In genomic region chr14:32201354-32201753, GRCm38 (mm10) we compare ENCODE assay signal across 8 mouse cellular contexts. TPM values are rescaled to one million over a fixed set of nuclear protein-coding genes. Genes with fewer than 3 reads are reported as not detected.
DNase-seq lines count a peak whose midpoint lies in the region; ATAC-seq and TF ChIP-seq lines count a peak whose summit lies in the region.

No protein-coding gene starts in this region.

- H3K9me3 ChIP-seq in heart, postnatal 0 days (replicated peaks; ENCODE audit: control insufficient read depth, low read length): no peaks in the 10 kb centered on the region
- no peaks in the 10 kb centered on the region for H3K9me3 ChIP-seq in E14TG2a.4 (ENCODE audit: low read length)
- no peaks in the 10 kb centered on the region for H3K9me3 ChIP-seq in embryonic facial prominence, embryonic 11.5 days (replicated peaks; ENCODE audit: control insufficient read depth, low read length)
- no peaks in the 10 kb centered on the region for H3K9me3 ChIP-seq in intestine, postnatal 0 days (ENCODE audit: control insufficient read depth)

- peak; percentile 17 for DNase-seq in heart, postnatal 0 days (ENCODE audit: low spot score)
- no peak for DNase-seq in heart, postnatal 14 days
- DNase-seq in embryonic facial prominence, embryonic 11.5 days (ENCODE audit: low spot score): peak; percentile 27
- DNase-seq in naive thymus-derived CD4-positive, alpha-beta T cell, adult 2 months (ENCODE audit: low read depth): peak; percentile 51
- no peak for DNase-seq in layer of hippocampus, adult 8-10 months (ENCODE audit: low spot score in 2 of 2)
- no peak for DNase-seq in ovary, postnatal 36 days (ENCODE audit: low spot score)

- no peak for TF ChIP-seq EP300 in heart, postnatal 0 days (IDR thresholded peaks at IDR 0.05; ENCODE audit: low read depth)

- peaks cover 23% of the 10 kb centered on the region for H3K36me3 ChIP-seq in heart, postnatal 0 days (replicated peaks; ENCODE audit: control insufficient read depth, insufficient read depth, low read length)
- H3K36me3 ChIP-seq in E14TG2a.4 (ENCODE audit: insufficient read depth, low read length): peaks cover 38% of the 10 kb centered on the region
- no peaks in the 10 kb centered on the region; the same call in 1 of the 2 replicates for H3K36me3 ChIP-seq in embryonic facial prominence, embryonic 11.5 days (replicated peaks; ENCODE audit: control insufficient read depth, insufficient read depth, low read depth, low read length)
- H3K36me3 ChIP-seq in intestine, postnatal 0 days (ENCODE audit: control insufficient read depth, insufficient read depth): peaks cover 16% of the 10 kb centered on the region

- H3K27me3 ChIP-seq in heart, postnatal 0 days (ENCODE audit: control insufficient read depth, insufficient read depth, low read length): no peaks in the 10 kb centered on the region
- H3K27me3 ChIP-seq in E14TG2a.4 (ENCODE audit: insufficient read depth, low read length): no peaks in the 10 kb centered on the region
- H3K27me3 ChIP-seq in embryonic facial prominence, embryonic 11.5 days (ENCODE audit: control insufficient read depth, insufficient read depth, low read length): no peaks in the 10 kb centered on the region
- no peaks in the 10 kb centered on the region for H3K27me3 ChIP-seq in intestine, postnatal 0 days (replicated peaks; ENCODE audit: control insufficient read depth, insufficient read depth, low read length)

- intact Hi-C loops in heart, postnatal 14 days (cut with DNase I): no loop called here

- no peak for TF ChIP-seq CTCF in heart, postnatal 0 days (IDR thresholded peaks at IDR 0.05; ENCODE audit: low read depth)
- no peak for TF ChIP-seq CTCF in E14TG2a.4 (conservative IDR thresholded peaks at IDR 0.05; ENCODE audit: low read length)
- no peak for TF ChIP-seq CTCF in intestine, postnatal 0 days (IDR thresholded peaks at IDR 0.05; ENCODE audit: low read depth)

- under 1% methylated on average over 25 of the region's 26 CpGs for WGBS in heart, postnatal 0 days
- WGBS in embryonic facial prominence, embryonic 11.5 days: under 1% methylated on average over 25 of the region's 26 CpGs
- WGBS in intestine, postnatal 0 days: under 1% methylated on average over 26 of the region's 26 CpGs

- H3K27ac ChIP-seq in heart, postnatal 0 days (ENCODE audit: low read depth): peak overlapping the region; percentile 89
- H3K27ac ChIP-seq in embryonic facial prominence, embryonic 11.5 days (replicated peaks; ENCODE audit: low read depth, low read length): no peak overlapping the region
- H3K27ac ChIP-seq in intestine, postnatal 0 days (ENCODE audit: low read depth, low read length): peak overlapping the region; percentile 46

- H3K9ac ChIP-seq in heart, postnatal 0 days (replicated peaks; ENCODE audit: low read depth, low read length): peak overlapping the region; percentile 98
- peak overlapping the region; percentile 87 for H3K9ac ChIP-seq in embryonic facial prominence, embryonic 11.5 days (replicated peaks; ENCODE audit: low read length)
- H3K9ac ChIP-seq in intestine, postnatal 0 days (ENCODE audit: low read depth, low read length): peak overlapping the region; percentile 97

- H3K4me3 ChIP-seq in heart, postnatal 0 days (ENCODE audit: low read depth, low read length): peak overlapping the region; percentile 100
- peak overlapping the region; percentile 99 for H3K4me3 ChIP-seq in E14TG2a.4 (replicated peaks; ENCODE audit: low read length)
- peak overlapping the region; percentile 100 for H3K4me3 ChIP-seq in embryonic facial prominence, embryonic 11.5 days (ENCODE audit: low read depth, low read length)
- H3K4me3 ChIP-seq in intestine, postnatal 0 days (ENCODE audit: low read depth, low read length): peak overlapping the region; percentile 98

- H3K4me1 ChIP-seq in heart, postnatal 0 days (ENCODE audit: control insufficient read depth, insufficient read depth): peaks cover 21% of the 10 kb centered on the region
- H3K4me1 ChIP-seq in E14TG2a.4 (replicated peaks; ENCODE audit: low read depth, low read length): peaks cover 51% of the 10 kb centered on the region
- no peaks in the 10 kb centered on the region; the same call in none of the 2 replicates for H3K4me1 ChIP-seq in embryonic facial prominence, embryonic 11.5 days (ENCODE audit: control insufficient read depth, insufficient read depth, low read length)
- peaks cover 3% of the 10 kb centered on the region; the same call in 1 of the 2 replicates for H3K4me1 ChIP-seq in intestine, postnatal 0 days (replicated peaks; ENCODE audit: control insufficient read depth, insufficient read depth, low read length)

- peak overlapping the region; percentile 75 for H3K4me2 ChIP-seq in heart, postnatal 0 days (ENCODE audit: low read depth, low read length)
- H3K4me2 ChIP-seq in embryonic facial prominence, embryonic 11.5 days (ENCODE audit: low read depth, low read length): peak overlapping the region; percentile 56
- peak overlapping the region; percentile 82 for H3K4me2 ChIP-seq in intestine, postnatal 0 days (replicated peaks; ENCODE audit: low read depth)

- peak; percentile 39 for ATAC-seq in heart, postnatal 0 days (ENCODE audit: insufficient read depth, low read depth)
- ATAC-seq in embryonic facial prominence, embryonic 11.5 days (replicated peaks; ENCODE audit: insufficient number of reproducible peaks, low FRiP score, low TSS enrichment, low read depth): no peak
- ATAC-seq in intestine, postnatal 0 days: peak; percentile 39; the same call in 1 of the 2 replicates

RNA-seq across cellular contexts. Expression of gene Timm23, which starts 0.3 kb away (rescaled TPM):
- total RNA-seq in heart, postnatal 0 days (2014; rRNA removed; ENCODE audit: low replicate concordance): 273 and 367 TPM in 2 replicates
- polyA plus RNA-seq in heart, postnatal 0 days (2015; fragmentation: Nextera tagmentation; extraction: Ambion mirVana): 440 and 486 TPM in 2 replicates
- total RNA-seq in heart, postnatal 14 days (2021): 100 to 1,000 TPM; 163 to 177 TPM
- polyA plus RNA-seq in embryonic facial prominence, embryonic 11.5 days (2014; fragmentation: Nextera tagmentation; extraction: Ambion mirVana): 315 and 318 TPM in 2 replicates
- polyA plus RNA-seq in intestine, postnatal 0 days (2015; fragmentation: Nextera tagmentation; extraction: Ambion mirVana): 196 and 209 TPM in 2 replicates
- total RNA-seq in layer of hippocampus, adult 8-10 months (2022): 10 to 100 TPM; 55.7 to 79.0 (median 66.2) TPM

RNA-seq across cellular contexts. Expression of gene Parg, which starts 0.4 kb away (rescaled TPM):
- total RNA-seq in heart, postnatal 0 days (2014; rRNA removed; ENCODE audit: low replicate concordance): 21.0 and 21.4 TPM in 2 replicates
- 15.9 and 16.5 TPM in 2 replicates for polyA plus RNA-seq in heart, postnatal 0 days (2015; fragmentation: Nextera tagmentation; extraction: Ambion mirVana)
- total RNA-seq in heart, postnatal 14 days (2021): 10 to 100 TPM; 20.8 to 28.6 TPM
- 74.2 and 81.7 TPM in 2 replicates for polyA plus RNA-seq in embryonic facial prominence, embryonic 11.5 days (2014; fragmentation: Nextera tagmentation; extraction: Ambion mirVana)
- 15.7 and 19.7 TPM in 2 replicates for polyA plus RNA-seq in intestine, postnatal 0 days (2015; fragmentation: Nextera tagmentation; extraction: Ambion mirVana)
- total RNA-seq in layer of hippocampus, adult 8-10 months (2022): 10 to 100 TPM; 37.5 to 47.8 (median 40.3) TPM

RNA-seq across cellular contexts. Expression of gene Ncoa4, which starts 41.7 kb away (rescaled TPM):
- total RNA-seq in heart, postnatal 0 days (2014; rRNA removed; ENCODE audit: low replicate concordance): 137 and 180 TPM in 2 replicates
- 60.8 and 62.1 TPM in 2 replicates for polyA plus RNA-seq in heart, postnatal 0 days (2015; fragmentation: Nextera tagmentation; extraction: Ambion mirVana)
- 100 to 1,000 TPM; 139 to 150 TPM for total RNA-seq in heart, postnatal 14 days (2021)
- polyA plus RNA-seq in embryonic facial prominence, embryonic 11.5 days (2014; fragmentation: Nextera tagmentation; extraction: Ambion mirVana): 89.3 and 92.7 TPM in 2 replicates
- polyA plus RNA-seq in intestine, postnatal 0 days (2015; fragmentation: Nextera tagmentation; extraction: Ambion mirVana): 239 and 254 TPM in 2 replicates
- total RNA-seq in layer of hippocampus, adult 8-10 months (2022): 100 to 1,000 TPM; 101 to 113 (median 110) TPM

RNA-seq across cellular contexts. Expression of gene Msmb, which starts 59.5 kb away (rescaled TPM):
- not detected in 2 replicates for total RNA-seq in heart, postnatal 0 days (2014; rRNA removed; ENCODE audit: low replicate concordance)
- polyA plus RNA-seq in heart, postnatal 0 days (2015; fragmentation: Nextera tagmentation; extraction: Ambion mirVana): not detected in 2 replicates
- total RNA-seq in heart, postnatal 14 days (2021): not detected
- polyA plus RNA-seq in embryonic facial prominence, embryonic 11.5 days (2014; fragmentation: Nextera tagmentation; extraction: Ambion mirVana): not detected in 2 replicates
- not detected in 2 replicates for polyA plus RNA-seq in intestine, postnatal 0 days (2015; fragmentation: Nextera tagmentation; extraction: Ambion mirVana)
- not detected for total RNA-seq in layer of hippocampus, adult 8-10 months (2022)

Comparison
In these comparisons a context has a peak if more than half of its experiments do, and no peak if none do; other contexts are left out.
1. DNase-seq: peak in heart, postnatal 0 days (single experiment), embryonic facial prominence, embryonic 11.5 days (single experiment) and naive thymus-derived CD4-positive, alpha-beta T cell, adult 2 months (single experiment); none in heart, postnatal 14 days (0 of 2), layer of hippocampus, adult 8-10 months (0 of 2) and ovary, postnatal 36 days (single experiment).
2. Peak in every context shown above with its lines, with median percentiles within 50 percentile points of each other: H3K4me2 ChIP-seq, H3K4me3 ChIP-seq and H3K9ac ChIP-seq.